Mouse (Mus musculus) heart, embryonic 14.5 days (tissue): ENCODE results near the gene Hbq1b. TPM values are rescaled to one million over a fixed set of nuclear protein-coding genes. Genes with fewer than 3 reads are reported as not detected.

Experiments used
- ATAC-seq: fragments of 200-750 bp; cut with Nextera tagmentation; 2 replicates; pipeline ENCODE4 v1.8.0; 2017; ENCODE audit warnings: low read depth, moderate TSS enrichment; ENCODE audit not compliant: insufficient number of reproducible peaks, insufficient read depth, low FRiP score
- H3K27ac ChIP-seq, 2 experiments: fragments of 200-500 bp in 1 of 2; fragments of 300-500 bp in 1 of 2; sonication (generic) in 1 of 2; replicated peaks in 1 of 2; 2 replicates each; pipeline ENCODE4 v1.5.1; 2012 to 2014; ENCODE audit warnings: low read depth in 2 of 2, low read length in 2 of 2, control low read depth in 1 of 2, mild to moderate bottlenecking in 1 of 2, mixed read lengths in 1 of 2; ENCODE audit not compliant: control insufficient read depth in 1 of 2, insufficient read depth in 1 of 2
- H3K27me3 ChIP-seq: fragments of 300-500 bp; sonication (generic); 2 replicates; pipeline ENCODE4 v1.6.1; 2014; ENCODE audit warnings: mild to moderate bottlenecking, low read length, control low read depth; ENCODE audit not compliant: control insufficient read depth, insufficient read depth
- H3K36me3 ChIP-seq: fragments of 300-500 bp; sonication (generic); 2 replicates; pipeline ENCODE4 v1.6.1; 2014; ENCODE audit warnings: mild to moderate bottlenecking, control low read depth, low read length, mixed read lengths; ENCODE audit not compliant: control insufficient read depth, insufficient read depth
- H3K4me1 ChIP-seq, 2 experiments: fragments of 200-500 bp in 1 of 2; fragments of 300-500 bp in 1 of 2; sonication (generic) in 1 of 2; 2 replicates each; pipeline ENCODE4 v1.6.1; 2012 to 2014; ENCODE audit warnings: low read length in 2 of 2, control low read depth in 1 of 2, mixed read lengths in 1 of 2; ENCODE audit not compliant: control insufficient read depth in 2 of 2, insufficient read depth in 2 of 2
- H3K4me2 ChIP-seq: fragments of 300-500 bp; sonication (generic); 2 replicates; pipeline ENCODE4 v1.6.1; 2014; ENCODE audit warnings: mild to moderate bottlenecking, low read length
- H3K4me3 ChIP-seq, 2 experiments: fragments of 200-500 bp in 1 of 2; fragments of 300-500 bp in 1 of 2; sonication (generic) in 1 of 2; 2 replicates each; pipeline ENCODE4 v1.5.1; 2012 to 2014; ENCODE audit warnings: low read length in 2 of 2, mild to moderate bottlenecking in 2 of 2, control low read depth in 1 of 2, low read depth in 1 of 2, moderate library complexity in 1 of 2; ENCODE audit not compliant: control insufficient read depth in 1 of 2, insufficient read depth in 1 of 2
- H3K9ac ChIP-seq: fragments of 300-500 bp; sonication (generic); 2 replicates; pipeline ENCODE4 v1.6.1; 2014; ENCODE audit warnings: mild to moderate bottlenecking, low read length
- H3K9me3 ChIP-seq: fragments of 300-500 bp; sonication (generic); 2 replicates; pipeline ENCODE4 v1.6.1; 2016; ENCODE audit warnings: low read length, control low read depth; ENCODE audit not compliant: control insufficient read depth
- WGBS: fragments of 180-500 bp; shearing (Covaris S2); extraction: QIAGEN DNeasy Blood & Tissue Kit; methylation state at CpG from one replicate; pipeline ENCODE4 v1.1.7; 2014; 5-methylcytosine and 5-hydroxymethylcytosine counted together
- polyA plus RNA-seq: library from polyadenylated mRNA; unstranded; fragments of >200 nt; fragmentation: Nextera tagmentation; extraction: Ambion mirVana; gene quantifications from 2 replicates; pipeline ENCODE4 v1.2.1, GENCODE M21; 2014

The Hbq1b gene
- polyA plus RNA-seq, 1 experiment from 2014 or later, result 2.1 TPM

- H3K4me2 ChIP-seq, result no peak overlapping the region
- H3K4me3 ChIP-seq, result no peak overlapping the region
- no peaks in the 10 kb centered on the region; the same call in 1 of the 2 replicates for H3K27me3 ChIP-seq
- WGBS, result 33% methylated on average over 8 of the region's 8 CpGs
- ATAC-seq, result no peak
- H3K36me3 ChIP-seq, result no peaks in the 10 kb centered on the region
- no peak overlapping the region for H3K27ac ChIP-seq
- H3K4me1 ChIP-seq, result peaks cover 3 to 4% of the 10 kb centered on the region in 2 experiments; a peak in 3 of 4 replicates
- no peaks in the 10 kb centered on the region for H3K9me3 ChIP-seq
- H3K9ac ChIP-seq, result no peak overlapping the region
These were observed 34.4 kb downstream of the Hbq1b start for GRCm38 (mm10) chr11:32321196-32321565.

- no peaks in the 10 kb centered on the region for H3K36me3 ChIP-seq
- peaks cover 3 to 4% of the 10 kb centered on the region in 2 experiments; a peak in 3 of 4 replicates for H3K4me1 ChIP-seq
- H3K9me3 ChIP-seq, result no peaks in the 10 kb centered on the region
- WGBS, result 12% methylated on average over 15 of the region's 15 CpGs
- H3K27ac ChIP-seq, result 0 out of 4 replicates have a peak overlapping the region, but pooled peaks of 1 of the 2 experiments have one; percentile 40
- no peaks in the 10 kb centered on the region; the same call in 1 of the 2 replicates for H3K27me3 ChIP-seq
- H3K4me3 ChIP-seq, result peak overlapping the region in 1 of 2 experiments; percentile 27; a peak in 2 of 4 replicates
- no peak overlapping the region for H3K9ac ChIP-seq
- H3K4me2 ChIP-seq, result peak overlapping the region; percentile 56
- ATAC-seq, result peak; percentile 59
These were observed 37.8 kb downstream of the Hbq1b start for GRCm38 (mm10) chr11:32324609-32325008.

GRCm38 (mm10) chr11:32331075-32331474 lies 44.3 kb downstream of the Hbq1b start:
- peaks cover 2 to 5% of the 10 kb centered on the region in 2 experiments; a peak in 2 of 4 replicates for H3K4me1 ChIP-seq
- no peak overlapping the region for H3K4me3 ChIP-seq
- no peak overlapping the region for H3K9ac ChIP-seq
- peak overlapping the region; percentile 11; the same call in 1 of the 2 replicates for H3K4me2 ChIP-seq
- peak; percentile 66 for ATAC-seq
- H3K9me3 ChIP-seq, result 0 out of 2 replicates have a peak, but pooled peaks cover 4% of the 10 kb centered on the region
- 48% methylated on average over 6 of the region's 6 CpGs for WGBS
- H3K36me3 ChIP-seq, result no peaks in the 10 kb centered on the region
- no peaks in the 10 kb centered on the region for H3K27me3 ChIP-seq
- H3K27ac ChIP-seq, result peak overlapping the region in 1 of 2 experiments; percentile 46; a peak in 3 of 4 replicates

GRCm38 (mm10) chr11:32331861-32332260 lies 45.1 kb downstream of the Hbq1b start:
- H3K27ac ChIP-seq, result 0 out of 4 replicates have a peak overlapping the region, but pooled peaks of 1 of the 2 experiments have one; percentile 46
- no peaks in the 10 kb centered on the region for H3K36me3 ChIP-seq
- 0 out of 2 replicates have a peak, but pooled peaks cover 4% of the 10 kb centered on the region for H3K9me3 ChIP-seq
- H3K4me3 ChIP-seq, result no peak overlapping the region
- ATAC-seq, result no peak
- no peak overlapping the region for H3K4me2 ChIP-seq
- WGBS, result 41% methylated on average over 5 of the region's 5 CpGs
- H3K4me1 ChIP-seq, result peaks cover 2 to 5% of the 10 kb centered on the region in 2 experiments; a peak in 2 of 4 replicates
- no peaks in the 10 kb centered on the region for H3K27me3 ChIP-seq
- H3K9ac ChIP-seq, result no peak overlapping the region

GRCm38 (mm10) chr11:32333235-32333634 lies 46.5 kb downstream of the Hbq1b start:
- Histone ChIP-seq H3K4me2 (no peak overlapping the region), H3K4me1 (peaks cover 2 to 5% of the 10 kb centered on the region in 2 experiments; a peak in 2 of 4 replicates), H3K27ac (no peak overlapping the region), H3K4me3 (no peak overlapping the region), H3K9me3 (0 out of 2 replicates have a peak, but pooled peaks cover 4% of the 10 kb centered on the region), H3K9ac (no peak overlapping the region), H3K27me3 (no peaks in the 10 kb centered on the region), H3K36me3 (no peaks in the 10 kb centered on the region)
- ATAC-seq, result no peak
- WGBS, result 69% methylated on average over 2 of the region's 2 CpGs

- Histone ChIP-seq H3K4me1 (peaks cover 4 to 5% of the 10 kb centered on the region in 2 experiments; a peak in 3 of 4 replicates), H3K27me3 (no peaks in the 10 kb centered on the region), H3K36me3 (no peaks in the 10 kb centered on the region), H3K4me3 (no peak overlapping the region), H3K9me3 (0 out of 2 replicates have a peak, but pooled peaks cover 4% of the 10 kb centered on the region), H3K9ac (no peak overlapping the region), H3K27ac (no peak overlapping the region), H3K4me2 (no peak overlapping the region)
- ATAC-seq, result no peak
- WGBS, result 80% methylated on average over 6 of the region's 6 CpGs
These were observed 49.7 kb downstream of the Hbq1b start for GRCm38 (mm10) chr11:32336435-32336907.
